Mouse (Mus musculus) forebrain, postnatal 0 days (tissue): Measurements from ENCODE around the gene Opn1sw. TPM values are rescaled to one million over a fixed set of nuclear protein-coding genes. Genes with fewer than 3 reads are reported as not detected.

Experiments used
- ATAC-seq: fragments of 200-750 bp; cut with Nextera tagmentation; 2 replicates; pipeline ENCODE4 v1.8.0; 2017; ENCODE audit warnings: mild to moderate bottlenecking, moderate library complexity
- DNase-seq: peaks from one replicate; pipeline ENCODE4 v3.0.0-alpha.2; 2015
- H3K27ac ChIP-seq: fragments of 300-500 bp; sonication (generic); 2 replicates; pipeline ENCODE4 v1.5.1; 2014; ENCODE audit warnings: low read depth, mild to moderate bottlenecking, antibody characterized with exemption, low read length, moderate library complexity, mixed read lengths
- H3K27me3 ChIP-seq: fragments of 300-500 bp; sonication (generic); 2 replicates; pipeline ENCODE4 v1.6.1; 2014; ENCODE audit warnings: mild to moderate bottlenecking, low read length, mixed read lengths; ENCODE audit not compliant: insufficient read depth
- H3K36me3 ChIP-seq: fragments of 300-500 bp; sonication (generic); 2 replicates; pipeline ENCODE4 v1.6.1; 2014; ENCODE audit warnings: mild to moderate bottlenecking, moderate library complexity; ENCODE audit not compliant: insufficient read depth
- H3K4me1 ChIP-seq: fragments of 300-500 bp; sonication (generic); 2 replicates; pipeline ENCODE4 v1.6.1; 2014; ENCODE audit warnings: antibody characterized with exemption; ENCODE audit not compliant: insufficient read depth
- H3K4me2 ChIP-seq: fragments of 300-500 bp; sonication (generic); 2 replicates; pipeline ENCODE4 v1.6.1; 2014; ENCODE audit warnings: low read depth, mild to moderate bottlenecking, moderate library complexity
- H3K4me3 ChIP-seq: fragments of 300-500 bp; sonication (generic); 2 replicates; pipeline ENCODE4 v1.5.1; 2014; ENCODE audit warnings: low read depth, low read length, mixed read lengths
- H3K9ac ChIP-seq: fragments of 300-500 bp; sonication (generic); 2 replicates; pipeline ENCODE4 v1.6.1; 2014; ENCODE audit warnings: mild to moderate bottlenecking
- H3K9me3 ChIP-seq: fragments of 300-500 bp; sonication (generic); 2 replicates; pipeline ENCODE4 v1.6.1; 2016; ENCODE audit warnings: low read length
- CTCF ChIP-seq: sonication (generic); IDR thresholded peaks from 2 replicates; pipeline ENCODE4 v1.5.1; 2016; ENCODE audit warnings: antibody characterized with exemption, control low read depth, low read depth
- WGBS: fragments of 180-500 bp; shearing (Covaris S2); extraction: QIAGEN DNeasy Blood & Tissue Kit; methylation state at CpG from one replicate; pipeline ENCODE4 v1.1.7; 2014; 5-methylcytosine and 5-hydroxymethylcytosine counted together
- polyA plus RNA-seq: library from polyadenylated mRNA; unstranded; fragments of >200 nt; fragmentation: Nextera tagmentation; extraction: Ambion mirVana; gene quantifications from 2 replicates; pipeline ENCODE4 v1.2.1, GENCODE M21; 2015
- total RNA-seq: library from RNA; depleted of rRNA; stranded (reverse); fragments of >200 nt; gene quantifications from 2 replicates; pipeline ENCODE4 v1.2.3, GENCODE M21; 2014

Gene Opn1sw
- total and polyA plus RNA-seq, 2 experiments from 2014 or later, result 0.45 to 7.0 TPM

- no peak overlapping the region for H3K4me3 ChIP-seq
- H3K4me2 ChIP-seq, result no peak overlapping the region
- H3K27me3 ChIP-seq, result no peaks in the 10 kb centered on the region
- no peak overlapping the region for H3K27ac ChIP-seq
- H3K4me1 ChIP-seq, result no peaks in the 10 kb centered on the region
- 68% methylated on average over 8 of the region's 8 CpGs for WGBS
- no peak overlapping the region for H3K9ac ChIP-seq
- no peak for TF ChIP-seq CTCF
- ATAC-seq (peak; percentile 78), DNase-seq (peak; percentile 59)
- peaks cover 6% of the 10 kb centered on the region; the same call in 1 of the 2 replicates for H3K36me3 ChIP-seq
- H3K9me3 ChIP-seq, result no peaks in the 10 kb centered on the region
Measured at GRCm38 (mm10) chr6:29425118-29425517, 36.9 kb upstream of the Opn1sw start.

- H3K9me3 ChIP-seq, result no peaks in the 10 kb centered on the region
- 88% methylated on average over 2 of the region's 2 CpGs for WGBS
- TF ChIP-seq CTCF, result no peak
- no peak overlapping the region for H3K9ac ChIP-seq
- H3K4me3 ChIP-seq, result no peak overlapping the region
- DNase-seq (no peak), ATAC-seq (no peak)
- H3K36me3 ChIP-seq, result peaks cover 25% of the 10 kb centered on the region
- no peak overlapping the region for H3K4me2 ChIP-seq
- no peaks in the 10 kb centered on the region for H3K27me3 ChIP-seq
- H3K4me1 ChIP-seq, result no peaks in the 10 kb centered on the region
- no peak overlapping the region for H3K27ac ChIP-seq
Measured at GRCm38 (mm10) chr6:29420596-29420995, 32.3 kb upstream of the Opn1sw start.

GRCm38 (mm10) chr6:29415446-29415845 is 27.2 kb upstream of the Opn1sw start:
- Histone ChIP-seq H3K4me2 (no peak overlapping the region), H3K4me3 (no peak overlapping the region), H3K9me3 (no peaks in the 10 kb centered on the region), H3K27ac (no peak overlapping the region), H3K27me3 (no peaks in the 10 kb centered on the region), H3K4me1 (no peaks in the 10 kb centered on the region), H3K9ac (no peak overlapping the region), H3K36me3 (peaks cover 57% of the 10 kb centered on the region)
- TF ChIP-seq CTCF, result no peak
- WGBS, result 86% methylated on average over 9 of the region's 9 CpGs
- no peak for ATAC-seq
- DNase-seq, result no peak

- peaks cover 21% of the 10 kb centered on the region for H3K36me3 ChIP-seq
- no peaks in the 10 kb centered on the region for H3K4me1 ChIP-seq
- no peak overlapping the region for H3K4me2 ChIP-seq
- no peak for ATAC-seq
- no peak overlapping the region for H3K27ac ChIP-seq
- H3K9ac ChIP-seq, result no peak overlapping the region
- H3K27me3 ChIP-seq, result no peaks in the 10 kb centered on the region
- no peaks in the 10 kb centered on the region for H3K9me3 ChIP-seq
- DNase-seq, result no peak
- no peak overlapping the region for H3K4me3 ChIP-seq
- no peak for TF ChIP-seq CTCF
- WGBS, result 51% methylated on average over 6 of the region's 6 CpGs
Measured at GRCm38 (mm10) chr6:29406412-29406811, 18.1 kb upstream of the Opn1sw start.

GRCm38 (mm10) chr6:29402693-29403342 is 14.6 kb upstream of the Opn1sw start:
- H3K27ac ChIP-seq, result no peak overlapping the region
- no peak for ATAC-seq
- peak; percentile 20; the same call in 1 of the 2 replicates for TF ChIP-seq CTCF
- no peak overlapping the region for H3K4me3 ChIP-seq
- 9% methylated on average over 34 of the region's 34 CpGs for WGBS
- no peaks in the 10 kb centered on the region for H3K4me1 ChIP-seq
- DNase-seq, result no peak
- H3K36me3 ChIP-seq, result no peaks in the 10 kb centered on the region; the same call in 1 of the 2 replicates
- H3K4me2 ChIP-seq, result 0 out of 2 replicates have a peak overlapping the region, but pooled peaks have one; percentile 5
- H3K27me3 ChIP-seq, result no peaks in the 10 kb centered on the region
- no peak overlapping the region for H3K9ac ChIP-seq
- no peaks in the 10 kb centered on the region for H3K9me3 ChIP-seq

GRCm38 (mm10) chr6:29399851-29400250 is 11.6 kb upstream of the Opn1sw start:
- 62% methylated on average over 4 of the region's 4 CpGs for WGBS
- DNase-seq (no peak), ATAC-seq (no peak)
- H3K9ac ChIP-seq, result no peak overlapping the region
- H3K4me1 ChIP-seq, result peaks cover 5% of the 10 kb centered on the region; the same call in 1 of the 2 replicates
- H3K4me2 ChIP-seq, result no peak overlapping the region
- no peaks in the 10 kb centered on the region for H3K27me3 ChIP-seq
- no peak overlapping the region for H3K27ac ChIP-seq
- H3K36me3 ChIP-seq, result no peaks in the 10 kb centered on the region
- no peak for TF ChIP-seq CTCF
- H3K9me3 ChIP-seq, result no peaks in the 10 kb centered on the region
- H3K4me3 ChIP-seq, result no peak overlapping the region

- Histone ChIP-seq H3K27ac (peak overlapping the region; percentile 76), H3K4me3 (peak overlapping the region; percentile 67), H3K27me3 (no peaks in the 10 kb centered on the region), H3K9ac (peak overlapping the region; percentile 72), H3K36me3 (no peaks in the 10 kb centered on the region), H3K9me3 (no peaks in the 10 kb centered on the region), H3K4me1 (peaks cover 5% of the 10 kb centered on the region; the same call in 1 of the 2 replicates), H3K4me2 (peak overlapping the region; percentile 88)
- WGBS, result 7% methylated on average over 6 of the region's 6 CpGs
- ATAC-seq, result peak; percentile 52
- TF ChIP-seq CTCF, result no peak
- DNase-seq, result peak; percentile 64
Measured at GRCm38 (mm10) chr6:29397575-29397974, 9.3 kb upstream of the Opn1sw start.
